Mouse (Mus musculus) stomach, postnatal 0 days (tissue): ENCODE data around the gene Zfc3h1.

Experiments used
- CTCF ChIP-seq: IDR thresholded peaks from 2 replicates; pipeline ENCODE4 v1.5.1; 2016; ENCODE audit warnings: antibody characterized with exemption, low read depth, mild to moderate bottlenecking, moderate library complexity
- EP300 ChIP-seq: optimal IDR thresholded peaks from 2 replicates; pipeline ENCODE3; 2016; ENCODE audit warnings: antibody characterized with exemption

- no peak for TF ChIP-seq CTCF
- no peak for TF ChIP-seq EP300
Observed at GRCm38 (mm10) chr10:115348131-115348530, 36.6 kb upstream of the Zfc3h1 start.
